ENCODE assay signal across 17 mouse cellular contexts in genomic region chr1:148934366-148934765, GRCm38 (mm10).
"Had no signal": no experiment of that assay in that cellular context is flagged by ENCODE, and none has a peak within 500 bp of the region (broad histone marks: within the 10 kb centered on the region; RNA-seq: fewer than 3 reads in every experiment).

No protein-coding gene starts in this region.

- H3K4me2 ChIP-seq: lung, embryonic 14.5 days; midbrain, embryonic 12.5 days; neural tube, embryonic 13.5 days; neural tube, embryonic 15.5 days; stomach, embryonic 15.5 days had no signal

- H3K4me1 ChIP-seq: midbrain, embryonic 10.5 days; midbrain, embryonic 12.5 days; neural tube, embryonic 13.5 days; neural tube, embryonic 15.5 days; stomach, embryonic 15.5 days had no signal

- DNase-seq: lung, adult 18-20 months; lung, embryonic 14.5 days; lung, postnatal 10 days; lung, postnatal 4 days; midbrain, embryonic 14.5 days; right cerebral cortex, postnatal 14 days; thymus, adult 2 months; thymus, postnatal 25 days; thymus, postnatal 4 days had no signal

- H3K4me3 ChIP-seq: midbrain, embryonic 10.5 days; midbrain, embryonic 12.5 days; myocyte; neural tube, embryonic 13.5 days; neural tube, embryonic 15.5 days; stomach, embryonic 15.5 days had no signal

- H3K27me3 ChIP-seq: midbrain, embryonic 12.5 days; neural tube, embryonic 13.5 days; neural tube, embryonic 15.5 days; stomach, embryonic 15.5 days had no signal

- H3K9ac ChIP-seq: lung, embryonic 14.5 days; midbrain, embryonic 12.5 days; neural tube, embryonic 13.5 days; neural tube, embryonic 15.5 days; stomach, embryonic 15.5 days had no signal

- ATAC-seq: midbrain, embryonic 16.5 days had no signal

- H3K27ac ChIP-seq: midbrain, embryonic 10.5 days; midbrain, embryonic 12.5 days; neural tube, embryonic 13.5 days; neural tube, embryonic 15.5 days; stomach, embryonic 15.5 days; stomach, postnatal 0 days had no signal

- H3K36me3 ChIP-seq: midbrain, embryonic 10.5 days; midbrain, embryonic 12.5 days; neural tube, embryonic 13.5 days; neural tube, embryonic 15.5 days; stomach, embryonic 15.5 days had no signal

- H3K9me3 ChIP-seq: midbrain, embryonic 10.5 days; midbrain, embryonic 12.5 days; neural tube, embryonic 13.5 days; neural tube, embryonic 15.5 days; stomach, embryonic 15.5 days had no signal
